ENCODE assay signal across 8 mouse cellular contexts in genomic region chr11:84916053-84916702, GRCm38 (mm10). TPM values are rescaled to one million over a fixed set of nuclear protein-coding genes. Genes with fewer than 3 reads are reported as not detected.
DNase-seq lines count a peak whose midpoint lies in the region; ATAC-seq and TF ChIP-seq lines count a peak whose summit lies in the region.

Gene Znhit3, minus strand, starts transcription at chr11:84916366.

- peak within 1 kb of the TSS; percentile 87 for H3K9ac ChIP-seq in heart, embryonic 11.5 days (ENCODE audit: low read depth, low read length)
- peak within 1 kb of the TSS; percentile 91 for H3K9ac ChIP-seq in kidney, embryonic 16.5 days (replicated peaks; ENCODE audit: low read length)
- H3K9ac ChIP-seq in liver, adult 2 months (ENCODE audit: low read depth, low read length), result peak within 1 kb of the TSS; percentile 98

- H3K4me2 ChIP-seq in heart, embryonic 11.5 days, result peak within 1 kb of the TSS; percentile 81
- peak within 1 kb of the TSS; percentile 73 for H3K4me2 ChIP-seq in kidney, embryonic 16.5 days (replicated peaks; ENCODE audit: low read depth, low read length)
- H3K4me2 ChIP-seq in myocyte (ENCODE audit: low read depth), result peak within 1 kb of the TSS; percentile 80

- peak within 1 kb of the TSS; percentile 81 for H3K4me3 ChIP-seq in heart, embryonic 11.5 days (ENCODE audit: low read depth, low read length)
- peak within 1 kb of the TSS; percentile 93 for H3K4me3 ChIP-seq in kidney, embryonic 16.5 days (ENCODE audit: low read length)
- peak within 1 kb of the TSS; percentile 99 for H3K4me3 ChIP-seq in liver, adult 2 months (ENCODE audit: insufficient read depth, low read depth, low read length)
- peak within 1 kb of the TSS; percentile 54 for H3K4me3 ChIP-seq in myocyte

- H3K27me3 ChIP-seq in heart, embryonic 11.5 days (ENCODE audit: control insufficient read depth, insufficient read depth, low read length), result no peaks in the 10 kb centered on the region
- H3K27me3 ChIP-seq in kidney, embryonic 16.5 days (ENCODE audit: insufficient read depth, low read length), result no peaks in the 10 kb centered on the region
- no peaks in the 10 kb centered on the region for H3K27me3 ChIP-seq in liver, adult 2 months (ENCODE audit: control insufficient read depth, insufficient read depth, low read length)
- H3K27me3 ChIP-seq in myocyte (ENCODE audit: control insufficient read depth, insufficient read depth, insufficient read length), result no peaks in the 10 kb centered on the region
- no peaks in the 10 kb centered on the region for H3K27me3 ChIP-seq in splenic B cell, adult 2 months (ENCODE audit: control insufficient read depth, insufficient read depth, low read length, poor library complexity, severe bottlenecking)

- H3K36me3 ChIP-seq in heart, embryonic 11.5 days (ENCODE audit: control insufficient read depth, insufficient read depth, low read length), result peaks cover 13% of the 10 kb centered on the region; the same call in 1 of the 2 replicates
- peaks cover 16% of the 10 kb centered on the region; the same call in 1 of the 2 replicates for H3K36me3 ChIP-seq in kidney, embryonic 16.5 days (ENCODE audit: insufficient read depth, low read length)
- H3K36me3 ChIP-seq in liver, adult 2 months (ENCODE audit: control insufficient read depth, insufficient read depth, low read length), result peaks cover 6% of the 10 kb centered on the region; the same call in 1 of the 2 replicates
- H3K36me3 ChIP-seq in myocyte (ENCODE audit: control insufficient read depth, insufficient read depth), result no peaks in the 10 kb centered on the region
- H3K36me3 ChIP-seq in splenic B cell, adult 2 months (ENCODE audit: control insufficient read depth, insufficient read depth, low read length, poor library complexity, severe bottlenecking), result 0 out of 2 replicates have a peak, but pooled peaks cover 1% of the 10 kb centered on the region

- H3K79me2 ChIP-seq in liver, adult 2 months (ENCODE audit: control insufficient read depth, insufficient read depth, low read length), result peaks cover 4% of the 10 kb centered on the region
- peaks cover 8% of the 10 kb centered on the region for H3K79me2 ChIP-seq in myocyte (ENCODE audit: control insufficient read depth, insufficient read depth)

- peak; percentile 41; the same call in 1 of the 2 replicates for TF ChIP-seq POLR2A in liver, adult 2 months (IDR thresholded peaks at IDR 0.05; ENCODE audit: extremely low read depth, insufficient read depth, low read length)
- peak; percentile 67 for TF ChIP-seq POLR2A in myocyte (IDR thresholded peaks at IDR 0.05; ENCODE audit: insufficient read length, low read depth)

- no peaks in the 10 kb centered on the region for H3K9me3 ChIP-seq in heart, embryonic 11.5 days (replicated peaks; ENCODE audit: control insufficient read depth, low read length)
- H3K9me3 ChIP-seq in kidney, embryonic 16.5 days (ENCODE audit: low read length), result no peaks in the 10 kb centered on the region

- H3ac ChIP-seq in myocyte (ENCODE audit: control insufficient read depth, insufficient read length), result peak within 1 kb of the TSS; percentile 41

- TF ChIP-seq CTCF in liver, adult 2 months (IDR thresholded peaks at IDR 0.05; ENCODE audit: low read depth, low read length), result no peak

- H3K27ac ChIP-seq in heart, embryonic 11.5 days (ENCODE audit: low read depth, low read length), result no peak within 1 kb of the TSS
- H3K27ac ChIP-seq in kidney, embryonic 16.5 days (ENCODE audit: low read length), result 0 out of 2 replicates have a peak within 1 kb of the TSS, but pooled peaks have one; percentile 11
- no peak within 1 kb of the TSS; the same call in 1 of the 2 replicates for H3K27ac ChIP-seq in liver, adult 2 months (replicated peaks; ENCODE audit: insufficient read depth, low read depth, low read length)

- H3K4me1 ChIP-seq in heart, embryonic 11.5 days (ENCODE audit: control insufficient read depth, insufficient read depth, low read length), result no peaks in the 10 kb centered on the region
- H3K4me1 ChIP-seq in kidney, embryonic 16.5 days (ENCODE audit: insufficient read depth, low read length), result peaks cover 19% of the 10 kb centered on the region
- no peaks in the 10 kb centered on the region; the same call in 1 of the 2 replicates for H3K4me1 ChIP-seq in liver, adult 2 months (ENCODE audit: control insufficient read depth, insufficient read depth, low read length)

- WGBS in heart, embryonic 11.5 days (ENCODE audit: insufficient replicate concordance), result 4% methylated on average over 34 of the region's 34 CpGs
- whole genome bisulfite sequencing in kidney, embryonic 16.5 days, result 3% methylated on average over 34 of the region's 34 CpGs
- WGBS in liver, adult 2 months, result 3% methylated on average over 34 of the region's 34 CpGs

- DNase-seq in B cell, adult 2 months, result peak; percentile 78 to 79
- peak; percentile 98 for DNase-seq in brain, adult 2 months (ENCODE audit: low read depth, low spot score)
- DNase-seq in liver, adult 2 months (ENCODE audit: extremely low read depth, low read depth, low spot score), result peak; percentile 89
- peak; percentile 89 for DNase-seq in splenic B cell, adult 2 months (ENCODE audit: low read depth, low spot score)

- peak; percentile 76 for ATAC-seq in erythroblast, adult 5-6 weeks (replicated peaks; ENCODE audit: low FRiP score, poor library complexity, severe bottlenecking)
- ATAC-seq in heart, embryonic 11.5 days (replicated peaks; ENCODE audit: insufficient number of reproducible peaks, low FRiP score, low TSS enrichment), result peak; percentile 63
- ATAC-seq in kidney, embryonic 16.5 days (ENCODE audit: low FRiP score, low TSS enrichment), result peak; percentile 92

TF ChIP-seq in myocyte, 11 proteins besides CTCF, POLR2A, EP300 and RAD21:
- TF ChIP-seq E2F4 (IDR thresholded peaks at IDR 0.05; ENCODE audit: insufficient read depth) (peak; percentile 86), USF1 (IDR thresholded peaks at IDR 0.05; ENCODE audit: low read depth) (no peak), POLR2AphosphoS2 (IDR thresholded peaks at IDR 0.05; ENCODE audit: insufficient read length, low read depth) (peak; percentile 69), MYOD1 (IDR thresholded peaks at IDR 0.05; ENCODE audit: control insufficient read depth in 1 of 3, insufficient read length in 2 of 3, low read depth in 2 of 3) (peak in 1 of 3 experiments; percentile 1), SRF (IDR thresholded peaks at IDR 0.05; ENCODE audit: control insufficient read depth, insufficient read length, low read depth) (peak; percentile 89), REST (IDR thresholded peaks at IDR 0.05; ENCODE audit: insufficient read depth, insufficient read length) (no peak), TCF12 (IDR thresholded peaks at IDR 0.05; ENCODE audit: insufficient read depth, poor library complexity, severe bottlenecking) (no peak), MYOG (IDR thresholded peaks at IDR 0.05; ENCODE audit: control insufficient read depth in 1 of 3, insufficient read depth in 1 of 3, insufficient read length in 2 of 3, low read depth in 2 of 3) (no peak)

RNA-seq across cellular contexts. Expression of gene Znhit3, which starts in this region (rescaled TPM):
- 1.5 and 6.5 TPM in 2 replicates for total RNA-seq in erythroblast, adult 5-6 weeks (2015; ENCODE audit: low replicate concordance)
- 3.7 and 9.1 TPM in 2 replicates for total RNA-seq in erythroblast, adult 5-6 weeks (2017; ENCODE audit: low replicate concordance)
- polyA plus RNA-seq in heart, embryonic 11.5 days (2014; fragmentation: Nextera tagmentation; extraction: Ambion mirVana), result 44.7 and 46.2 TPM in 2 replicates
- 57.6 and 61.6 TPM in 2 replicates for polyA plus RNA-seq in kidney, embryonic 16.5 days (2015; fragmentation: Nextera tagmentation; extraction: Ambion mirVana)
- 10.0 and 10.3 TPM in 2 replicates for total RNA-seq in liver, adult 2 months (2014; rRNA removed)
- polyA plus RNA-seq in liver, adult 2 months (2012; rRNA removed), result 4.3 and 5.4 TPM in 2 replicates
- polyA plus RNA-seq in myocyte (2012; fragmentation: generic; extraction: Trizol), result 18.5 TPM
